Mouse (Mus musculus): Measurements from ENCODE around the gene Rad9b.

GRCm38 (mm10) chr5:122390006-122390405 lies 36.0 kb upstream of the Rad9b start:
- TF ChIP-seq POLR2A (IDR thresholded peaks at IDR 0.05; ENCODE audit: low read depth, low read length) (no peak), CTCF (IDR thresholded peaks at IDR 0.05; ENCODE audit: borderline replicate concordance, insufficient read depth, low read length) (no peak)

Data from embryonic fibroblast, embryonic 13.5 days (primary cell).